8 mouse cellular contexts compared by ENCODE assay signal in genomic region chr7:73589208-73589771, GRCm38 (mm10). TPM values are rescaled to one million over a fixed set of nuclear protein-coding genes. Genes with fewer than 3 reads are reported as not detected.
A peak's percentile ranks its signal among the peaks of the same experiment; 100 is the strongest.
DNase-seq lines count a peak whose midpoint lies in the region; ATAC-seq and TF ChIP-seq lines count a peak whose summit lies in the region.

No protein-coding gene starts in this region.

- peak in 1 of 2 experiments; percentile 29 for DNase-seq in layer of hippocampus, adult 2 months (ENCODE audit: low spot score in 2 of 2)
- no peak for DNase-seq in layer of hippocampus, postnatal 14 days (ENCODE audit: low spot score in 2 of 2)
- peak; percentile 25 for DNase-seq in ES-CJ7 (ENCODE audit: low read depth, low spot score)
- DNase-seq in cerebellum, adult 9-11 months = peak; percentile 72
- DNase-seq in heart, postnatal 0 days (ENCODE audit: low spot score) = no peak
- DNase-seq in frontal cortex, postnatal 14 days (ENCODE audit: low spot score in 2 of 2) = no peak

- peak overlapping the region; percentile 33; the same call in 1 of the 2 replicates for H3K4me3 ChIP-seq in layer of hippocampus, adult 2 months
- no peak overlapping the region for H3K4me3 ChIP-seq in heart, postnatal 0 days (ENCODE audit: low read depth, low read length)
- H3K4me3 ChIP-seq in limb, embryonic 12.5 days (replicated peaks) = 0 out of 2 replicates have a peak overlapping the region, but pooled peaks have one; percentile 3
- H3K4me3 ChIP-seq in stomach, embryonic 14.5 days (ENCODE audit: low read depth, low read length) = no peak overlapping the region

- H3K36me3 ChIP-seq in heart, postnatal 0 days (replicated peaks; ENCODE audit: control insufficient read depth, insufficient read depth, low read length) = no peaks in the 10 kb centered on the region
- H3K36me3 ChIP-seq in limb, embryonic 12.5 days = no peaks in the 10 kb centered on the region
- no peaks in the 10 kb centered on the region for H3K36me3 ChIP-seq in stomach, embryonic 14.5 days (ENCODE audit: control insufficient read depth, insufficient read depth, low read length)

- H3K4me1 ChIP-seq in heart, postnatal 0 days (ENCODE audit: control insufficient read depth, insufficient read depth) = peaks cover 35% of the 10 kb centered on the region
- peaks cover 44% of the 10 kb centered on the region for H3K4me1 ChIP-seq in limb, embryonic 12.5 days (replicated peaks)
- H3K4me1 ChIP-seq in stomach, embryonic 14.5 days (ENCODE audit: control insufficient read depth, insufficient read depth, low read length) = peaks cover 31% of the 10 kb centered on the region

- no peaks in the 10 kb centered on the region for H3K9me3 ChIP-seq in heart, postnatal 0 days (replicated peaks; ENCODE audit: control insufficient read depth, low read length)
- no peaks in the 10 kb centered on the region for H3K9me3 ChIP-seq in limb, embryonic 12.5 days
- no peaks in the 10 kb centered on the region for H3K9me3 ChIP-seq in stomach, embryonic 14.5 days (ENCODE audit: control insufficient read depth, low read depth, low read length)

- whole genome bisulfite sequencing in heart, postnatal 0 days = 23% methylated on average over 14 of the region's 14 CpGs
- whole genome bisulfite sequencing in limb, embryonic 12.5 days = 33% methylated on average over 14 of the region's 14 CpGs
- 23% methylated on average over 14 of the region's 14 CpGs for WGBS in stomach, embryonic 14.5 days

- peak overlapping the region; percentile 36; the same call in 1 of the 2 replicates for H3K4me2 ChIP-seq in heart, postnatal 0 days (ENCODE audit: low read depth, low read length)
- H3K4me2 ChIP-seq in limb, embryonic 12.5 days = peak overlapping the region; percentile 26; the same call in 1 of the 2 replicates
- peak overlapping the region; percentile 13; the same call in 1 of the 2 replicates for H3K4me2 ChIP-seq in stomach, embryonic 14.5 days (replicated peaks; ENCODE audit: low read depth, low read length)

- ATAC-seq in heart, postnatal 0 days (ENCODE audit: insufficient read depth, low read depth) = peak; percentile 31; the same call in 1 of the 2 replicates
- no peak for ATAC-seq in limb, embryonic 12.5 days (ENCODE audit: insufficient number of reproducible peaks, insufficient read depth, low FRiP score, low TSS enrichment, low read depth)
- 0 out of 2 replicates have a peak, but pooled peaks have one; percentile 42 for ATAC-seq in stomach, embryonic 14.5 days (ENCODE audit: insufficient number of reproducible peaks, insufficient read depth, low FRiP score, low read depth)

- 0 out of 2 replicates have a peak, but pooled peaks have one; percentile 37 for TF ChIP-seq EP300 in heart, postnatal 0 days (IDR thresholded peaks at IDR 0.05; ENCODE audit: low read depth)

- H3K9ac ChIP-seq in heart, postnatal 0 days (replicated peaks; ENCODE audit: low read depth, low read length) = no peak overlapping the region; the same call in 1 of the 2 replicates
- H3K9ac ChIP-seq in limb, embryonic 12.5 days (replicated peaks) = no peak overlapping the region
- no peak overlapping the region for H3K9ac ChIP-seq in stomach, embryonic 14.5 days (replicated peaks; ENCODE audit: low read depth, low read length)

- TF ChIP-seq CTCF in layer of hippocampus, adult 2 months (conservative IDR thresholded peaks at IDR 0.05) = no peak
- TF ChIP-seq CTCF in heart, postnatal 0 days (IDR thresholded peaks at IDR 0.05; ENCODE audit: low read depth) = no peak

- H3K27ac ChIP-seq in layer of hippocampus, adult 2 months = peak overlapping the region; percentile 89
- H3K27ac ChIP-seq in heart, postnatal 0 days (ENCODE audit: low read depth) = peak overlapping the region; percentile 71
- H3K27ac ChIP-seq in limb, embryonic 12.5 days = peak overlapping the region; percentile 81
- peak overlapping the region; percentile 88 for H3K27ac ChIP-seq in stomach, embryonic 14.5 days (ENCODE audit: low read length)

- no peaks in the 10 kb centered on the region for H3K27me3 ChIP-seq in heart, postnatal 0 days (ENCODE audit: control insufficient read depth, insufficient read depth, low read length)
- H3K27me3 ChIP-seq in limb, embryonic 12.5 days = no peaks in the 10 kb centered on the region
- no peaks in the 10 kb centered on the region for H3K27me3 ChIP-seq in stomach, embryonic 14.5 days (ENCODE audit: control insufficient read depth, insufficient read depth, low read length)

RNA-seq across cellular contexts. Expression of gene Chd2, which starts 47.7 kb away (rescaled TPM):
- 10 to 100 TPM; 57.1 to 58.3 TPM for total RNA-seq in layer of hippocampus, adult 2 months (2021)
- total RNA-seq in layer of hippocampus, postnatal 14 days (2021) = 10 to 100 TPM; 47.2 to 49.8 TPM
- 43.0 and 65.5 TPM in 2 replicates for total RNA-seq in heart, postnatal 0 days (2014; rRNA removed; ENCODE audit: low replicate concordance)
- 31.1 and 32.2 TPM in 2 replicates for polyA plus RNA-seq in heart, postnatal 0 days (2015; fragmentation: Nextera tagmentation; extraction: Ambion mirVana)
- 66.8 and 70.3 TPM in 2 replicates for polyA plus RNA-seq in limb, embryonic 12.5 days (2016; fragmentation: Nextera tagmentation; extraction: Ambion mirVana)
- polyA plus RNA-seq in stomach, embryonic 14.5 days (2014; fragmentation: Nextera tagmentation; extraction: Ambion mirVana) = 71.0 and 77.2 TPM in 2 replicates

Comparison
In these comparisons a context has a peak if more than half of its experiments do, and no peak if none do; other contexts are left out.
1. DNase-seq: peak in ES-CJ7 (single experiment) and cerebellum, adult 9-11 months (single experiment); none in layer of hippocampus, postnatal 14 days (0 of 2), heart, postnatal 0 days (single experiment) and frontal cortex, postnatal 14 days (0 of 2).
2. H3K4me3 ChIP-seq: peak in layer of hippocampus, adult 2 months (single experiment) and limb, embryonic 12.5 days (single experiment); none in heart, postnatal 0 days (single experiment) and stomach, embryonic 14.5 days (single experiment).
3. Peak in every context shown above with its lines, with median percentiles within 50 percentile points of each other: H3K27ac ChIP-seq and H3K4me2 ChIP-seq.